Mouse (Mus musculus) lung, postnatal 0 days (tissue): ENCODE results near the gene Glrx.

Experiments used
- CTCF ChIP-seq: IDR thresholded peaks from 2 replicates; pipeline ENCODE4 v1.5.1; 2016; ENCODE audit warnings: antibody characterized with exemption, mild to moderate bottlenecking
- EP300 ChIP-seq: IDR thresholded peaks from 2 replicates; pipeline ENCODE4 v1.6.1; 2016; ENCODE audit warnings: antibody characterized with exemption, mild to moderate bottlenecking, control low read depth

DNA sequence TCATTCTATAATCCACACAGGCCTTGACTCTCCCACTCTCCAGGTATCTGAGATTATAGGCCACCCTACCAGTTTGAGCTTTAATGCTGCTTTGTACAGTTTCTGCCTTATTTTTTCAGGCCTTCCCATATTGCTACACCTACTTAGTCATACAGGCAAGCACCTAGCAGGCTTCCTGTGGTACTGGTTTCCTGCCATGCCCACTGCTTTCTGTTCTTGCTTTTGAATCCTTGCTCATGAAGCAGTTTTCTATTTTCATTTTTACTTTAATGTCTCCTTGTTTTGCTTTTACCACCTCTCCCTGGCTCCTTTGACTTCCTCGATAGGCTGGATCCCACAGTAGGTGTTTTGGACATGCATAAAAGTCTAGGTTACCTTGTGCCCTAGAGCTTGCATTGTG lies 14.3 kb upstream of the Glrx start:
- TF ChIP-seq CTCF = no peak
- TF ChIP-seq EP300 = no peak
